Mouse (Mus musculus): ENCODE results near the gene Opcml.
A peak's percentile ranks its signal among the peaks of the same experiment; 100 is the strongest.

- TF ChIP-seq CTCF (IDR thresholded peaks at IDR 0.05; ENCODE audit: control insufficient read depth, insufficient read depth, insufficient read length) (no peak), MYOD1 (IDR thresholded peaks at IDR 0.05; ENCODE audit: control insufficient read depth, insufficient read length, low read depth) (no peak), CEBPB (IDR thresholded peaks at IDR 0.05; ENCODE audit: low read depth) (peak; percentile 72), MAX (IDR thresholded peaks at IDR 0.05) (no peak)
Measured at GRCm38 (mm10) chr9:28552387-28553182, 762.0 kb downstream of the Opcml start.
